Mouse (Mus musculus) 416B (cell line): Measurements from ENCODE around the gene Gtpbp3.

Experiments
- DNase-seq: peaks from one replicate; pipeline ENCODE4 v3.0.0; 2011; ENCODE audit warnings: low read depth

The Gtpbp3 gene

GRCm38 (mm10) chr8:71470146-71470912 is 17.6 kb upstream of the Gtpbp3 start:
- no peak for DNase-seq

GRCm38 (mm10) chr8:71470913-71471255 is 17.0 kb upstream of the Gtpbp3 start:
- no peak for DNase-seq

GRCm38 (mm10) chr8:71471861-71472260 is 16.0 kb upstream of the Gtpbp3 start:
- no peak for DNase-seq

- DNase-seq, result peak; percentile 24
These were observed 15.1 kb upstream of the Gtpbp3 start for GRCm38 (mm10) chr8:71472601-71473386.

- DNase-seq, result no peak
These were observed 13.6 kb upstream of the Gtpbp3 start for GRCm38 (mm10) chr8:71474344-71474743.

DNA sequence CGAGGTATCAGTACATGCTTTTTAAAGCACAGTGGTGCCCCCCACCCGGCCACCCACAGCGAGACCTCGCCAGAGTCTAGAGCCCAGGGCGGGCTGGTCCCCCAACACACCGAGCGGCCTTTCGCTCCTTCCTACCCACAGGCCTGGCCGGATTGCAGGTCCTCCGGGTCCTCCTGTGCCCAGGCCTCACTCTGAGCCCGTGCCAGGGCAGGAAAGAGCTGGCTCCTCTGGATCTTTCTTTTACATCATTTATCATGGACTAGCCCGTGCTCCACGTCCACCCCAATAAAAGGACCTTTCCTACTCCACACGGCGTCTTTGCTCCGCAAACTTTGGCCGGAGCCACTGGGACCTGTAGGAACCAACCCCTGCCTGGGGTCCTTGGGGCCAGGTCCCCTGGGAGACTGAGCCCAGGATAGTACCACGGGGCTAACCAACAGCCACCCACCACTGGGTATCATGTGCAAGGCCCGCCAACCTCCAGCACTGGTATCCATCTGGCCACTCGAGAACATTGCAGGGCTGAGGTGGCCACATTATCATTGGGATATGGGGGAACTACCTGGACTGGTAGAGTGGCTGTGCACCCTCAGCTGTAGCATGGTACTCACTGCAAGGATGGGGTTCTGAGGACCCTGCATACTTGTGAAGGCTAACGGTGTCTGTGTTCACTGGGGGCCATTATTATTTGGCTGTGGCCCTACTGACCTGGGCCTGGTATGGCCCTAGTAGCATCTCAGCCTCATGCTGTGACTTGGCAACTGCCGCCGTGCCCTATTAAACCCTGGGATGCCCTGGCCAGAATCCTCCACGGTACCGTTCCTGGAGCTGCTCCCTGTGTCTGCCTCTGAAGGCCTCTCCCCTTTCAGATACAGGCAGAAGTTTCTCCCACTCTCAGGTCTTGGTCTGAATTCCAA is 12.9 kb upstream of the Gtpbp3 start:
- DNase-seq, result no peak

DNA sequence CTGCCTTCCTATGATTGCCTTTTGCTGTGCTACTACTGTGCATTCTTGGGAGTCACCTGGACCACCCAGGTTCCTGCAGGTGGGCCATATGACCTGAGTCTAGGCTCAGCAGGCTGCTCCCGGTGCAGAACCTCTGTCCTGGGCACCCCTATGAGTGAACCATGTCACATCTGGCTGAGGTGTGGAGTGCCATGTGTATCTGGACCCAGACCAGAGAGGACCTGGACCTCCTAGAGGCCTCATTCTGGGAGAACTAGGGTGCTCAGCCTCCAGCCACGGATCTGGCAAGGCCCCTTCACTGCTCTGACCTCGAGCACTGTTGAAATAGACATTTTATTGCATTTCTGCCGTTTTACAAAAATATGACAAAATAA is 12.2 kb upstream of the Gtpbp3 start:
- no peak for DNase-seq

- peak; percentile 61 for DNase-seq
These were observed 11.6 kb upstream of the Gtpbp3 start for GRCm38 (mm10) chr8:71476099-71476940.

- peak; percentile 77 for DNase-seq
These were observed 10.6 kb upstream of the Gtpbp3 start for GRCm38 (mm10) chr8:71477196-71477845.

DNA sequence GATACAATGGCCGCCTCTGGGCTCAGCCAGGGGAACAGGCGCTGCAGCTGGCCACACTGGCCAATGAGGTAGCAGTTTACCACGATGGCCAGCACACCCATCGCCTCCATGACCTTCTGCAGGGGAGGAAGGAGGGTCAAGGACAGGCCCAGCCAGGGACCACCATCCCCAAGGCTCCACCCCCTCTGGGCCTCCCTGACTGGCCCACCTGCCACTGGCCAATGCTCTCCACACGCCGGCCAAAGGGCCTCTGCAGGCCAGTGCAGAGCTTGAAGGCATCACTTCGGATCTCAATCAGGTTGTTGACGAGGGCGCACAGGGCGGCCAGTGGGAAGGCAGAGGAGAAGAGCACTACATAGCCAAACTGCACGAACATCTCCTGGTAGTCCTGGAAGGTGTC is 9.0 kb upstream of the Gtpbp3 start:
- no peak for DNase-seq

GRCm38 (mm10) chr8:71483932-71484331 is 4.0 kb upstream of the Gtpbp3 start:
- peak; percentile 64 for DNase-seq

DNA sequence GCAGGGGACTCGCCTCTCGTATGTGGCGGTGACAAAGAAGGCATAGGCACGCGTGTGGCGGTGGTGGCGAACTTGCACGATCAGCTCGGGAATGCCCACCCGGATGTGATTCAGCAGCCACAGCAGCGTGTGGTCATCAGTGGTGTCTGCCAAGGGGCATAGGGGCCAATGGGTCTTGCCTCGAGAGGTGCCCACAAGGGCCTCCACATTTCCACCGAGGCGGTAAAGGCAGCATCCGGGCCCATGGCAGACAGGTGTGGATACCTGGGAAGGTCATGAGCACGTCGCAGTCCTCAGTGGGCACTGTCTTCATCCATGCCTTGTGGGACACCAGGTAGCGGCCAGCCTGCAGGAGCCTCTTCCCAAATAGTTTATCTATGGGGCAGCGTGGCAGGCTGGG is 3.2 kb upstream of the Gtpbp3 start:
- DNase-seq, result no peak

- DNase-seq, result peak; percentile 86
These were observed 2.5 kb upstream of the Gtpbp3 start, which contains the start of gene Ano8 for GRCm38 (mm10) chr8:71485142-71486135. Gene Ano8, minus strand, starts transcription at chr8:71485963.

DNA sequence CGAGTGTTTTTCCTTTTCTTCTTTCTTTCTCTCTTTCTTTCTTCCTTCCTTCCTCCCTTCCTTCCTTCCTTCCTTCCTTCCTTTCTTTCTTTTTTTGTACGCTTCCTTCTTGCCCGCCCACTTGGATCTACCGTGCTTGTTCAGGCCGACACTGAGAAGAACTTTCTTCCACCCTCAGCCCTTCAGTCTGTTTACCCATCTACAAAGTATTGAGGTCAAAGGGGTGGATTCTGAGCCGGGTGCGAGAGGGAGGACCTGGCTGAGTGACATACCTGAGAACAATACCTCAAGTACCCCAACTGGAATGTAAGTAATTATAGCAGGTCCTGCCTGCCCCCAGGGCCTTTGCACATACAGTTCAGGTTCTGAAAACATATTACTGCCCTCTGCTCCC is 1.8 kb upstream of the Gtpbp3 start:
- DNase-seq, result peak; percentile 41

- peak; percentile 98 for DNase-seq
These were observed 551 bp downstream of the Gtpbp3 start for GRCm38 (mm10) chr8:71488454-71488853.

DNA sequence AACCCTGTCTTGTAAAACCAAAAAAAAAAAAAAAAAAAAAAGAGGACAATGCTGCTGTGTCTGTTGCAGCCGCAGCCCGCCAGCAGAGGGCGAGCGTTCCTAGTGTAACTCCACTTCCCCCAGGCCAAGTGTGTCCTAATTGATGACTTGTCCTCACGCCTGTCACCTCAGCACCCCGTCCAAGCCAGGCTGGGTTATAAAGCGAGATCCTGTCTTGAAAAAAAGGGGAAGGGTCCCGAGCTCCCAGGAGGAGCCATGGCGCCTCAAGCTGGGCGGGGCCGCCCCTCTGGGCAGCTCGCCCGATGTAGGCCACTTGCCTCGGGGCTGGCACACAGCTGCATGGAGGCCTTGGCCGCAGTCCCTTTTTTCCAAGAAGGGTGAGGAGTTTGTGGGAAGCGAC is 7.1 kb downstream of the Gtpbp3 start:
- DNase-seq, result peak; percentile 88

DNA sequence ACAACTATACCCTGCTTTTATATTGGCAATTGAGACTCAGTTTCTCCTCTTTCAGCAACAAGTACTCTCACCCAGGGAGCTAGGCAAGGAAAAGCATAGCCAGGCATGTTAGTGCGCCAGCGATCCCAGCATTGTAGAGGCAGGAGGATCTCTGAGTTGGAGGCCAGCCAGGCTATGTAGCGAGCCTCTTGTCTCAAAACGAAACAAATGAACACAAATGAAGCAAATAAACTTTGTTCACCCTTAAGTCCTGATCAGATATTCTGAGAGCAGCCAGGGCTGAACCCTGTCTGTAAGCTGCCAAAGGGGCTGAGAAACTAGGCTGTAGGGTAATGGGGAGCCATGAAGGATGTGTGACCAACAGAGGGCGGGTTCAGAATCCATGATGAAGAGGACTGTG is 7.9 kb downstream of the Gtpbp3 start:
- no peak for DNase-seq

DNA sequence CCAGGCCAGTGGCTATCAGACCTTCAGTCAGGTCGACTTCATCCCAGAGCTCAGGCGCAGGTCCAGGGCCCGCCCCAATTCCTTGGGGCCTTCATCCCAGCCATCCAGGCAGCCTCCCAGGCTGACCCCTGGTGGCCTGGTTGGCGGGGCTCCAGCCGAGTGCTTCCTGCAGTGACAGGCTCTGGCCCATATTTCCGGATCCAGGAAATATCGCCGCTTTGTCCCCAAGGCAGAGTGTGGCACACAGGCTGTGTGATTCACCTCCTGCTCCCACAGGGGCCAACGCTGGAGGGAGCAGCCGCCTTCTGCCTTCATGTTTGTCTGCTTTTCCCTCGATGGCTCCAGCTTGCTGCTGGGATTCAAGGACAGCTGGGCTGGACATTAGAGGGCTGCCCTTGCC is 8.6 kb downstream of the Gtpbp3 start:
- peak; percentile 60 for DNase-seq

DNA sequence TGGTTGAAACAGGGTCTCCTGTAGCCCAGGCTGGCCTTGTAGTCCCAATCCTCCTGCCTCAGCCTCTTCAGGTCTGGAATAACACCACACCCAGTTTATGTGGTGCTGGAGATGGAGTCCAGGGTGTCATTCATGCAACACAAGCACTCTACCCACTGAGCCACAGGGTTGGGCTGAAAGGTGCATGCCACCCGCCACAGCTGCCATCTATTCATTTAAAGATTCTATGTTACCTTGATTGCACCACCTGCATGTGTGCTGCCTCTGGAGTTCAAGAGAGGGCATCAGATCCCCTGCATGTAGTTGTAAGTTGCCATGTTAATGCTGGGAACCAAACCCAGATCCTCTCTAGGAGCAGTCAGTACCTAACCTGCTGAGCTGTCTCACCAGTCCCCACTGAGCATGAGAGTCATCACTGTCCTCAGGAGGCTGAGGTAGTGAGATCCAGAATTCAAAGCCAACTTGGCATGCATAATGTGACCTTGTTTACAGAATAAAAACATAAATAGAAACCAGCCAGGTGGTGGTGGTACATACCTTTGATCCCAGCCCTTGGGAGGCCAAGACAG is 9.3 kb downstream of the Gtpbp3 start:
- no peak for DNase-seq
